Mouse (Mus musculus) layer of hippocampus, adult 9-10 months (tissue): Measurements from ENCODE around the gene Foxc1.

Experiments
- DNase-seq: peaks from one replicate; pipeline ENCODE4 v3.0.0; 2022; ENCODE audit warnings: low spot score

The Foxc1 gene

DNA sequence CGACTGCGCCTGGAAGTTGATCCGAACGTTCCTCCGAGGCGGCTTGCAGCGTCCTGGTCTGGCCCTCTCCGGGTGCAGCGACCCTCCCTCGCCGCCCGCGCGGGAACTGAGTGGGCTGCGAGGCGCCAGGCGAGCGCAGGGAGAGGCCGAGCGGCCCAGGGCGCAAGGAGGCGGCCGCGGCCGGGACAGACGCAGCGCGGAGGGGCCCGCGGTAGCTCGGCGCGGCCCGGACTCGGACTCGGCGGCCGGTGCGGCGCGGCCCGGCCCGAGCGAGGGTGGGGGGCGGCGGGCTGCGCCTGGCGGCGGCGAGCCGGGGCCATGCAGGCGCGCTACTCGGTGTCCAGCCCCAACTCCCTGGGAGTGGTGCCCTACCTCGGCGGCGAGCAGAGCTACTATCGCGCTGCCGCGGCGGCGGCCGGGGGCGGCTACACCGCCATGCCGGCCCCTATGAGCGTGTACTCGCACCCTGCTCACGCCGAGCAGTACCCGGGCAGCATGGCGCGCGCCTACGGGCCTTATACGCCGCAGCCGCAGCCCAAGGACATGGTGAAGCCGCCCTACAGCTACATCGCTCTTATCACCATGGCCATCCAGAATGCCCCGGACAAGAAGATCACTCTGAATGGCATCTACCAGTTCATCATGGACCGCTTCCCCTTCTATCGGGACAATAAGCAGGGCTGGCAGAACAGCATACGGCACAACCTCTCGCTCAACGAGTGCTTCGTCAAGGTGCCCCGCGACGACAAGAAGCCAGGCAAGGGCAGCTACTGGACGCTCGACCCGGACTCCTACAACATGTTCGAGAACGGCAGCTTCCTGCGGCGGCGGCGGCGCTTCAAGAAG lies 680 bp downstream of the Foxc1 start:
- no peak for DNase-seq

GRCm38 (mm10) chr13:31807736-31808115 lies 1.3 kb downstream of the Foxc1 start:
- no peak for DNase-seq

- DNase-seq, result no peak
These were observed 1.8 kb downstream of the Foxc1 start for GRCm38 (mm10) chr13:31808116-31808803.

- no peak for DNase-seq
These were observed 2.5 kb downstream of the Foxc1 start for GRCm38 (mm10) chr13:31808804-31809420.

DNA sequence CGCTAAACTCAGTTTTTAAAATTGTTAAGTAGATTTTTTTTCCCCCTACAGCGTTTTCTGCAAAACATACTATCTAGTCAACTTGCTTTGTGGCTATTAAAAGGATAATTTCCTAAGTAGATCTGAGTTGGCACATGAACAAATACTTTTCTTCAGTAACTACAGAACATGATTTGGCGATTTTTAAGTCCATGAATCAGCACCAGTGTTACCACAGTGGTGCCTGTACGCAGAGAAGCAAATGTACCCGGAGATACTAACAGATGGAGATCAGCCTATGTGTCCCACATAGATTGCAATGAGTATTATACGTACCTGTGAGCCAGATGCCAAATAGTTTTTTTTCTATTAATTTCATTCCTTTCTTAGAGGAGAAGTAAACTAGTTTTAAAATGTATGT lies 3.3 kb downstream of the Foxc1 start:
- DNase-seq, result no peak

DNA sequence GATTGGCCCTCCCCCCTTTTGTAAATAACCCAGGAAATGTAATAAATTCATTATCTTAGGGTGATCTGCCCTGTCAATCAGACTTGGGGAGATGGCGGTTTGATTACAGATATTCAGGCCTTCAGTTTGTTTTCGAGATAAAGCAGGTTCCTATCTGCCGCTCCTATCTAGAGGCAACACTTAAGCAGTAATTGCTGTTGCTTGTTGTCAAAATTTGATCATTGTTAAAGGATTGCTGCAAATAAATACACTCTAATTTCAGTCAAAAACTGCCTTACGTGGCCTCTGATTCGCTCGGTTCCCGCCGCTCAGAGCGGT lies 3.9 kb downstream of the Foxc1 start:
- no peak for DNase-seq

DNA sequence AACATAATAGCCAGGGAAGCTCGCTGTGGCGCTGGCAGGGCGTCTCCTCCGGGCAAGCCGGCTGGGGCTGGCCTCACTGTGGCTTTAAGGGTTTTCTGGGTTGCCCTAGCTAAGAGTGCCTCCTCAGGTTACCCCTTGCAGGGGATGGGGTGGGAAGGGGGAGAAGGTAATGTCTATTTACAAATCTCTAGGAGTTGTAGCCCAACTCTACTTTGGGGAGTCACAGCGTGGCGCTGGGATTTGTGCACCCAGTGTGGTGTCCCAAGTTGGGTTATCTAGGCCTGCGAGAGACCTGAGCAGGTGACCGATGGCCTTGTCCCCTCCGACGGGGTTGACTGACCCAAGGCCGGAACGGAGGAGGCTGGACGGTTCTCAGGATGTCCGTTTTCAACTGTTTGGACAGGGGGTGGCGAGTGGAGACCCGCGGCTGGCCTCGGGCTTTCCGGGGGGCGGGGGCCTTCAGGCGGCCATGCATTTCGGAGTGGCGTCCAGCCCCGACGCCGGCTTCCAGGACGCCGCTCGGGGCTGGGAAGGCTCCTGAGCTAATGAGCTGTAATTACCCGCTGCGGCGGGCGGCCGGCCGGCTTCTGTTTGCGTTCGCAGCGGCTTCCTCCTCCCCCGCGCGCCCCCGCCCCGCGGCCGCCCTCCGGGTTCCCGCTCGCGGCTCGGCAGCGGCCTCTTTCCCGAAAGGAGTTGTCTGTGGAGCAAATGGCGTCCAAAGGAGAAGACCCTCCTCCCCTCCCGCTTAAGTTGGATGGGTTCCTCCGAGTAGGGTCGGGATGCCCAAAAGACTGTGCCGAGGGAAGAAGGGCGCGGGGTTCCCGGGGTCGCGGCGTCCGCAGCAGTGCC lies 4.5 kb downstream of the Foxc1 start:
- no peak for DNase-seq

GRCm38 (mm10) chr13:31811542-31812021 lies 5.1 kb downstream of the Foxc1 start:
- no peak for DNase-seq

DNA sequence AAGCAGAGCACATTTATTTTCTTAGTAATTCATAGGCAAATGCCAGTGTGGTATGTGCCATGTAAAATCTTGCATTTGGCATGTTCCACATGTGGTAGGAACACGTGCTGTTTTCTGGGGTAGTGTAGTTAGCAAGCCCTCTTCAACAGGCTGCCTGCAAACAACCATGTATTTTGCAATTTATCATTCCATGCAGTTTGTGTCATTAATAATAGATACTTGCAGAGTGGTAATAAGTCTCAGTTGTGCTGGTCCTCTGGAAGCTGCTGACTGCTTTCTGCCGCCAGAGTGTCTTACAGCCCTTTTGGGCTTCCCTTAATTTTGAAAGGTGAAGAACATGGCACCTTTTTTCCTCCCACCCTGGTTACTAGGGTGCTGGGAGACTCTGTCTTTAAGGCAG lies 6.3 kb downstream of the Foxc1 start:
- no peak for DNase-seq

- no peak for DNase-seq
These were observed 9.1 kb downstream of the Foxc1 start for GRCm38 (mm10) chr13:31815383-31816003.

DNA sequence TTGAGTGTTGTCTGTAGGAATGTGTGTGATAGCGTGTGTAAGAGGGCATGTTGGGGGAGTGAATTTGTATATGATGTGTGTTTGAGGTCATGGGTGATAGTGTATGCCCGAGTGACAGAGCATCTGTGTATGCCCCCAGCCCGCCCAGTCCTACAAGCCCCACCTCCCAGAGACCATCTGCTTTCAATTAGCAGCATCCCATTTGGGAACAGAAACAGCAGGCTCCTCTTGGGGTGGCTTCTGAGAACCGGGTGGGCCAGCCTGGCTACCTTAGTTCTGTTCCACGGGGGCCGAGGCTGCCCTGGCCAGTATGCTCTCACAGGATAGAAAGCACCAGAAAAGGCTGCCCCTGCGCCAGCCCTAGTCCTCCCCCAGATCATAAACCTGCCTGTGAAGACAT lies 11.9 kb downstream of the Foxc1 start:
- DNase-seq, result no peak

- DNase-seq, result no peak
These were observed 13.4 kb downstream of the Foxc1 start for GRCm38 (mm10) chr13:31819664-31820405.

DNA sequence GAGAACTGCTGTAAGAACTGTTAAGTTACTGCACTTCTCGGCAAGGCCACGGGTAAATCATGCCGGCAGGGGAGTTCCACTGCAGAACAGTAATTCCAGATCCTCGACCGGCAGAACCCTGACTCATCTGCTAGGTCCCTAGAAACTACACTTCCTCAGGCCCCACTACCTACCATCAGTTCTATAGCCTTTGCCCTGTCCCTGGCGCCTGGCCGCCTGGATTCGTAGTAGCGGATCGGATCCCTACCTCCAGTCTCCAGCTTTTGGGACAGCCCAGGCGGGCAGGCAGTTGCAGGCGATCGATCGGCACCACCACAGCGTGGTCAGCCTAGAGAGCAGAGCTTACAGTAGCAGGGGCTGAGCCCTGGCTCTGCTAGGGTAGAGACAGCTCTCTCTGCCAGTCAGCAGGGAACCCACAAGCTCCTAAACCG lies 14.2 kb downstream of the Foxc1 start:
- DNase-seq, result no peak

GRCm38 (mm10) chr13:31821050-31821449 lies 14.6 kb downstream of the Foxc1 start:
- no peak for DNase-seq

DNA sequence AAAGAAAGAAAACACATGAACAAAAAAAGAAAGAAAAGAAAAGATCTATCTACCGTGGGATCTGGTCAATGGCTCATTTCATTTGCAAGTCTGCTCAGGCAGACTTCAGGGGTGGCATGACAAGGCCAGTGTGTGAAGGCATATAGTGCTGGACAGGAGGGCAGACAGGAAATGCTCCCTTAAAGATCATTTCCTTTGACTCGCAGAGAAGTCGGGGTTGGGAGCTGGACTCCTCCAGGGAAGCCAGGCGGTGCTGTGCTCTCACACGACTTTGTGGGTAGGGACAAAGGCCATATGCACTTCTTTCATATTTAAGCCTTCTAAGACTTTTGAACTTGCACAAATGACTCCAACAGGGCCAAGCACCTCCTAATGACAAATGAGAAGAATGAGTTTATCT lies 16.9 kb downstream of the Foxc1 start:
- no peak for DNase-seq

DNA sequence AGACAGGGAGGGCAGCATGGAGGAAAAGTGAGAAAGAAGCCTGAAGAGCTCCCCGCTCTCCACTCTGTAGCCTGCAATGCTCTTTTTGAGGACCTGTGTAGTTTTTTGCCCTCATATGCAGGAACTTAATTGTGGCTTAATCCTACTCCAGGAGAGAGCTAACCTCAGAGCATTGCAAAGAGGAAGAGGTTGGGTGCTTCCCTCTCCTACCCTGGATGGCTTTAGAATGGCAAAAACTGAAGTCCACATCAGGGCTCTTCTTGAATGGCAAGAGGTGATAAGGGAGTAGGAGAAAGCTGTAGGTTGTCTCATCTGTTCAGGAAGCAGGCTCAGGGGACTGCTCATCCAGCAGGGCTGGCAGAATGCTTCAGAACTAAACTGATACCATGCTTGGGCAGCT lies 18.7 kb downstream of the Foxc1 start:
- no peak for DNase-seq

DNA sequence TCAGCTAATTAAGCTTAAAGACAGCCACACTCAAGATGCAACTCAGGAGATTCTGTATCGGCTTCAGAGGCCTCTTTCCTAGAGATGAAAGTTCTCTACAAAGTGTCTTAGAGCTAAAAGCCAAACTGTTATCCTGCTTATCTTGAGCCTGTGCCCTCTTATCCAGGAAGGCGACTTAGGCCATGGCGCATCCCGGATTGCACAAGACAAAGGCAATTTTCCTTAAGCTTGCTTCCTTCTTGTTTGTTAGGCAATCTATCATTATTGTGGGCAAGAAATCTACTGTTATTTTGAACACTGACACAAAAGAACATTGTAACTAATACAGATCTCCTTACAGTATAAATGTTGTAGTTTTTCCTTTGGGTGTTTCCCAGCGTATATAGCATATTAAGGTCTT lies 20.7 kb downstream of the Foxc1 start:
- no peak for DNase-seq

DNA sequence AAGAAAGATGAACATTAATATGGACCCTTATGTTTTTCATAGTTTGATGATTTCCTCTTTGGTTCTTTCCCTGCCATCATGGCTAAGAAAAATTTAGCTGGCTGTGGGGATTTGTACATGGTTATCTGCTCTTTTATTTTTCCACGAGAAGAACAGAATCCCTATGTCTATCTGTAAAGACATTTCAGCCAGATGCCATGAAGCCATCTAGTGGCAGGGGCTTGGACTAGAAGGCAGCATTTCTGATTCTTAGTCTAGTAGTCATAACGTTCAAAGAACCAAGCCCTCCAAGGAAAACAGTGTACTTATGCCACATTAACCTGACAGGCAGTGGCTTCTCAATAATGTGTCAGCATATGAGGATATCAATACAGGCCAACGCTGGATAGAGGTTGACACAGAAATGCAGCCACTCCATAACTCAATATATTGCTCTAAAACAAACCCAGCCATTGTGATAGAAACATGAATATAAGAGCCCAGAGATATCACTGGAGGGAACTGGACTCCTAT lies 21.4 kb downstream of the Foxc1 start:
- DNase-seq, result no peak

- no peak for DNase-seq
These were observed 22.0 kb downstream of the Foxc1 start for GRCm38 (mm10) chr13:31828446-31828845.

DNA sequence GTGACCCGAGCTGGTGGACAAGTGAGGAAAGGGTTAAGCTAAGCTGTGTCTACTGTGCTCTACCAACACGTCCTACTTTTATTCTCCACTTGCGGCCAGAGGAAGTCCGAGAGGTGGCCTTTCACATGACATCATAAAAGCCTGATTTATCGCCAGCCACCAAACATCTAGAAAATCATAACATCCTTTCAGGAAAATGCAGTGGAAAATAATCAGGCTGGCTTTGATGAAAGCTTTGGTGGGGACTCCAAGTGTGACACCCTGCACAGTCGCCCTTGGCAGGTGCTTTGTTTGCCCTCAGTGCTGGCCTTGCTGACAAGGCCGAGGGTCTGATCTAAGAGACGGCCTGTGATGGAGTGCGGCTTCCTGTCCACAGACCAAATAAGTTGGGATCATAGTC lies 23.9 kb downstream of the Foxc1 start:
- DNase-seq, result no peak

- DNase-seq, result no peak
These were observed 29.4 kb downstream of the Foxc1 start for GRCm38 (mm10) chr13:31835802-31836201.
